Mouse (Mus musculus): Measurements from ENCODE around the gene Birc5. TPM values are rescaled to one million over a fixed set of nuclear protein-coding genes. Genes with fewer than 3 reads are reported as not detected.

Gene Birc5
- polyA plus RNA-seq, 1 experiment: 230 TPM

DNA sequence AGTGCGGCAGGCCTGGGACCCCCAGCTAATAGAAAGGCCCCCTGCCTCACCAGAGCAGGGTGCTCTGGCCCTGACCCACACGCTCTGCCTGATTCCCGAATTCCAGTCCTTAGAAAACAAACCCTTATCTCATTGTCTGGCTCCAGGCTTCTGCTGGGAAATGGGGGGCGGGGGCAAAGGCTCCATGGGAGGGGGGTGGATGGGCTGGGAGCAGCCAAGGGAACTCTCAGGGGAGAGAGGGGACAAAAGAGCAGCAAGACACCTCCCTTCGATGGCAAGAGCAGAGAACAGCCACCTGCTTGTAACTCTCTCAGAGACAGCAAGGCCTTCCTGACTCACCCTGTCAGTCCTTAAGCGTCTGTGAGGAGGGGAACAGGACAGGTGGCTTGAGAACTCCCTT, 26.6 kb downstream of the Birc5 start:
- Histone ChIP-seq H3K27me3 (ENCODE audit: control insufficient read depth, insufficient read depth, insufficient read length) (no peaks in the 10 kb centered on the region), H3K36me3 (ENCODE audit: control insufficient read depth, insufficient read depth) (no peaks in the 10 kb centered on the region), H3K79me2 (ENCODE audit: control insufficient read depth, insufficient read depth) (no peaks in the 10 kb centered on the region), H3K79me3 (ENCODE audit: low read depth) (no peaks in the 10 kb centered on the region), H3ac (ENCODE audit: control insufficient read depth, insufficient read length, low read depth) (no peak overlapping the region), H3K4me3 (ENCODE audit: insufficient read depth, poor library complexity, severe bottlenecking) (no peak overlapping the region)
- TF ChIP-seq CEBPB (IDR thresholded peaks at IDR 0.05; ENCODE audit: low read depth) (no peak), MYOG (IDR thresholded peaks at IDR 0.05; ENCODE audit: control insufficient read depth, extremely low read depth, insufficient read length) (no peak), USF1 (IDR thresholded peaks at IDR 0.05; ENCODE audit: low read depth) (no peak), MAX (IDR thresholded peaks at IDR 0.05) (no peak), CTCF (IDR thresholded peaks at IDR 0.05; ENCODE audit: control insufficient read depth, insufficient read depth, insufficient read length) (no peak), FOSL1 (IDR thresholded peaks at IDR 0.05; ENCODE audit: insufficient read depth, low read length, poor library complexity, severe bottlenecking) (no peak), MYOD1 (IDR thresholded peaks at IDR 0.05; ENCODE audit: control insufficient read depth, insufficient read length, low read depth) (no peak)

GRCm38 (mm10) chr11:117877917-117878745, 29.1 kb downstream of the Birc5 start:
- H3K27me3 ChIP-seq (ENCODE audit: control insufficient read depth, insufficient read depth, insufficient read length): no peaks in the 10 kb centered on the region
- H3ac ChIP-seq (ENCODE audit: control insufficient read depth, insufficient read length, low read depth): no peak overlapping the region
- no peak for TF ChIP-seq CEBPB (IDR thresholded peaks at IDR 0.05; ENCODE audit: low read depth)
- no peak for TF ChIP-seq USF1 (IDR thresholded peaks at IDR 0.05; ENCODE audit: low read depth)
- no peak for TF ChIP-seq MYOG (IDR thresholded peaks at IDR 0.05; ENCODE audit: control insufficient read depth, extremely low read depth, insufficient read length)
- TF ChIP-seq MYOD1 (IDR thresholded peaks at IDR 0.05; ENCODE audit: control insufficient read depth, insufficient read length, low read depth): no peak
- TF ChIP-seq FOSL1 (IDR thresholded peaks at IDR 0.05; ENCODE audit: insufficient read depth, low read length, poor library complexity, severe bottlenecking): no peak
- TF ChIP-seq CTCF (IDR thresholded peaks at IDR 0.05; ENCODE audit: control insufficient read depth, insufficient read depth, insufficient read length): no peak
- no peak for TF ChIP-seq MAX (IDR thresholded peaks at IDR 0.05)
- no peaks in the 10 kb centered on the region for H3K79me3 ChIP-seq (ENCODE audit: low read depth)
- no peak overlapping the region for H3K4me3 ChIP-seq (ENCODE audit: insufficient read depth, poor library complexity, severe bottlenecking)
- no peaks in the 10 kb centered on the region for H3K36me3 ChIP-seq (ENCODE audit: control insufficient read depth, insufficient read depth)
- no peaks in the 10 kb centered on the region for H3K79me2 ChIP-seq (ENCODE audit: control insufficient read depth, insufficient read depth)

- Histone ChIP-seq H3K4me3 (ENCODE audit: insufficient read depth, poor library complexity, severe bottlenecking) (no peak overlapping the region), H3K79me3 (ENCODE audit: low read depth) (no peaks in the 10 kb centered on the region), H3K79me2 (ENCODE audit: control insufficient read depth, insufficient read depth) (no peaks in the 10 kb centered on the region), H3K36me3 (ENCODE audit: control insufficient read depth, insufficient read depth) (no peaks in the 10 kb centered on the region), H3ac (ENCODE audit: control insufficient read depth, insufficient read length, low read depth) (no peak overlapping the region), H3K27me3 (ENCODE audit: control insufficient read depth, insufficient read depth, insufficient read length) (no peaks in the 10 kb centered on the region)
- TF ChIP-seq MYOG (IDR thresholded peaks at IDR 0.05; ENCODE audit: control insufficient read depth, extremely low read depth, insufficient read length) (no peak), USF1 (IDR thresholded peaks at IDR 0.05; ENCODE audit: low read depth) (no peak), MAX (IDR thresholded peaks at IDR 0.05) (no peak), FOSL1 (IDR thresholded peaks at IDR 0.05; ENCODE audit: insufficient read depth, low read length, poor library complexity, severe bottlenecking) (no peak)
Measured at GRCm38 (mm10) chr11:117878892-117879291, 29.8 kb downstream of the Birc5 start.

DNA sequence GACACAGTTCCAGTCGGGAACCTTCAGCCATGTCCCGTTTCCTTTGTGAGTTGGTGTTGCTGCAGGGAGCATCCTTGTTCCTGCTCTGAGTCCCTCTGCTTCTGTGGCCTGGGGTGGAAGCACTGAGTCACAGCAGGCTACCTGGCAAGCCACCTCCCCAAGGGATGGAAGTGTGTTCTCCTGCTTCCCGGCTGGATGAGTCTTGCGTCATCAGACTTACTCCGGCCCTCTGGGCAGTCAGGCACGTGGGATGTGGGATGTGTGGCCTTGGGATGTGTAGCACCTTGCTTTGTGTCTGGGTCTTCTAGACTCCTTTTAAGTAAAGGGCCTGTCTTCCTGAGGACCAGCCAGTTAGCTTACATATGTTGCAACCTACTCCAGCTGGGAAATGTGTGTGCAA, 30.6 kb downstream of the Birc5 start:
- peak; percentile 65 for TF ChIP-seq CEBPB (IDR thresholded peaks at IDR 0.05; ENCODE audit: low read depth)
- no peak for TF ChIP-seq FOSL1 (IDR thresholded peaks at IDR 0.05; ENCODE audit: insufficient read depth, low read length, poor library complexity, severe bottlenecking)
- Histone ChIP-seq H3K79me3 (ENCODE audit: low read depth) (no peaks in the 10 kb centered on the region), H3K36me3 (ENCODE audit: control insufficient read depth, insufficient read depth) (no peaks in the 10 kb centered on the region), H3ac (ENCODE audit: control insufficient read depth, insufficient read length, low read depth) (no peak overlapping the region), H3K4me3 (ENCODE audit: insufficient read depth, poor library complexity, severe bottlenecking) (no peak overlapping the region), H3K27me3 (ENCODE audit: control insufficient read depth, insufficient read depth, insufficient read length) (no peaks in the 10 kb centered on the region), H3K79me2 (ENCODE audit: control insufficient read depth, insufficient read depth) (no peaks in the 10 kb centered on the region)

DNA sequence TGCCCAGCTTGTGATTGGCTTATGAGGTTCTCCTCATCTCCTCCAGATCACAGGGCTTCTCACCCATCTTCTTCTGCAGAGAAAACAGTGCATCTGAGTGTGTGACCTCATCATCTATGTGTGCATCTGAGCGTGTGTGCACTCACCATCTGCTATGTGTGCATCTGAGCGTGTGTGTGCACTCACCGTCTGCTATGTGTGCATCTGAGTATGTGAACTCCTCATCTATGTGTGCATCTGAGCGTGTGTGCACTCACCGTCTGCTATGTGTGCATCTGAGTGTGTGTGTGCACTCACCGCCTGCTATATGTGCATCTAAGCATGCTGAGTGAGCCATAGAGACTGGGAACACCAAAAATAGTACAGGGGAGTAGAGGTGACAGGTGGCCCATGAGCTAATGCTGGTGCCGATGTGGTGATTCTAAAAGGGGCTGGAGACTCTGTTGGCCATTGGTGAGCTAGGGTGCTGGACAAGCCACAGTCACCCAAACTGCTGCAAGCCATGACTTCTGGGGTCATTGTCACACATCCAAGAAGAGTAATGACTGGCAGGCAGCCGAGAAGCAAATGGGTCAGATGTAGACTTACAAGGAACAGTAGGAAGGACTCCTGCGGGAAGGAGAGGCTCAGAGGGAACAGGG, 31.4 kb downstream of the Birc5 start:
- Histone ChIP-seq H3K27me3 (ENCODE audit: control insufficient read depth, insufficient read depth, insufficient read length) (no peaks in the 10 kb centered on the region), H3K79me2 (ENCODE audit: control insufficient read depth, insufficient read depth) (no peaks in the 10 kb centered on the region), H3K36me3 (ENCODE audit: control insufficient read depth, insufficient read depth) (no peaks in the 10 kb centered on the region), H3K4me3 (ENCODE audit: insufficient read depth, poor library complexity, severe bottlenecking) (no peak overlapping the region), H3ac (ENCODE audit: control insufficient read depth, insufficient read length, low read depth) (no peak overlapping the region), H3K79me3 (ENCODE audit: low read depth) (no peaks in the 10 kb centered on the region)
- TF ChIP-seq MYOG (IDR thresholded peaks at IDR 0.05; ENCODE audit: control insufficient read depth, extremely low read depth, insufficient read length) (no peak), CEBPB (IDR thresholded peaks at IDR 0.05; ENCODE audit: low read depth) (no peak)

- Histone ChIP-seq H3K79me3 (ENCODE audit: low read depth) (no peaks in the 10 kb centered on the region), H3K79me2 (ENCODE audit: control insufficient read depth, insufficient read depth) (no peaks in the 10 kb centered on the region)
- TF ChIP-seq FOSL1 (IDR thresholded peaks at IDR 0.05; ENCODE audit: insufficient read depth, low read length, poor library complexity, severe bottlenecking) (no peak), USF1 (IDR thresholded peaks at IDR 0.05; ENCODE audit: low read depth) (peak; percentile 32)
Measured at GRCm38 (mm10) chr11:117880977-117881358, 31.9 kb downstream of the Birc5 start.

More at GRCm38 (mm10) chr11:117880977-117881358, 31.9 kb downstream of the Birc5 start:
- Histone ChIP-seq H3K4me3 (ENCODE audit: insufficient read depth, poor library complexity, severe bottlenecking) (no peak overlapping the region), H3K36me3 (ENCODE audit: control insufficient read depth, insufficient read depth) (no peaks in the 10 kb centered on the region), H3K27me3 (ENCODE audit: control insufficient read depth, insufficient read depth, insufficient read length) (no peaks in the 10 kb centered on the region), H3ac (ENCODE audit: control insufficient read depth, insufficient read length, low read depth) (no peak overlapping the region)

All from C2C12 (cell line).